In genomic region chr2:131560205-131560919, GRCm38 (mm10) we compare ENCODE assay signal across 14 mouse cellular contexts. TPM values are rescaled to one million over a fixed set of nuclear protein-coding genes. Genes with fewer than 3 reads are reported as not detected.
A peak's percentile ranks its signal among the peaks of the same experiment; 100 is the strongest.
DNase-seq lines count a peak whose midpoint lies in the region; ATAC-seq and TF ChIP-seq lines count a peak whose summit lies in the region.
"Had no signal": no experiment of that assay in that cellular context is flagged by ENCODE, and none has a peak within 500 bp of the region (broad histone marks: within the 10 kb centered on the region; RNA-seq: fewer than 3 reads in every experiment).

No protein-coding gene starts in this region.

- H3K9me3 ChIP-seq in heart, postnatal 0 days (replicated peaks; ENCODE audit: control insufficient read depth, low read length) = no peaks in the 10 kb centered on the region
- no peaks in the 10 kb centered on the region for H3K9me3 ChIP-seq in heart, embryonic 10.5 days
- H3K9me3 ChIP-seq in lung, embryonic 14.5 days (ENCODE audit: low read depth, low read length) = no peaks in the 10 kb centered on the region
- no peaks in the 10 kb centered on the region for H3K9me3 ChIP-seq in stomach, embryonic 16.5 days (replicated peaks; ENCODE audit: control insufficient read depth, low read length)
- H3K9me3 ChIP-seq: midbrain, embryonic 15.5 days had no signal

- TF ChIP-seq EP300 in heart, postnatal 0 days (IDR thresholded peaks at IDR 0.05; ENCODE audit: low read depth) = no peak

- WGBS in heart, postnatal 0 days = 72% methylated on average over 2 of the region's 2 CpGs
- 50% methylated on average over 2 of the region's 2 CpGs for WGBS in heart, embryonic 10.5 days
- WGBS in lung, embryonic 14.5 days = 46% methylated on average over 2 of the region's 2 CpGs
- 46% methylated on average over 2 of the region's 2 CpGs for WGBS in stomach, embryonic 16.5 days

- ATAC-seq in heart, postnatal 0 days (ENCODE audit: insufficient read depth, low read depth) = no peak
- ATAC-seq in lung, embryonic 14.5 days (ENCODE audit: insufficient read depth) = no peak
- no peak for ATAC-seq in stomach, embryonic 16.5 days (ENCODE audit: insufficient read depth, low FRiP score)
- ATAC-seq: midbrain, embryonic 15.5 days had no signal

- H3K36me3 ChIP-seq in heart, postnatal 0 days (replicated peaks; ENCODE audit: control insufficient read depth, insufficient read depth, low read length) = no peaks in the 10 kb centered on the region
- no peaks in the 10 kb centered on the region for H3K36me3 ChIP-seq in heart, embryonic 10.5 days
- H3K36me3 ChIP-seq in lung, embryonic 14.5 days (ENCODE audit: insufficient read depth) = no peaks in the 10 kb centered on the region
- H3K36me3 ChIP-seq in stomach, embryonic 16.5 days (ENCODE audit: control insufficient read depth, insufficient read depth, low read length) = no peaks in the 10 kb centered on the region
- H3K36me3 ChIP-seq: midbrain, embryonic 15.5 days had no signal

- H3K4me1 ChIP-seq in heart, postnatal 0 days (ENCODE audit: control insufficient read depth, insufficient read depth) = peaks cover 14% of the 10 kb centered on the region
- H3K4me1 ChIP-seq in heart, embryonic 10.5 days = peaks cover 19% of the 10 kb centered on the region
- H3K4me1 ChIP-seq in lung, embryonic 14.5 days (ENCODE audit: insufficient read depth) = no peaks in the 10 kb centered on the region
- peaks cover 12% of the 10 kb centered on the region for H3K4me1 ChIP-seq in stomach, embryonic 16.5 days (ENCODE audit: control insufficient read depth, insufficient read depth, low read length)

- no peak overlapping the region for H3K4me3 ChIP-seq in heart, postnatal 0 days (ENCODE audit: low read depth, low read length)
- no peak overlapping the region for H3K4me3 ChIP-seq in heart, embryonic 10.5 days
- peak overlapping the region; percentile 46 for H3K4me3 ChIP-seq in lung, embryonic 14.5 days (ENCODE audit: low read depth, low read length)
- peak overlapping the region; percentile 53; the same call in 1 of the 2 replicates for H3K4me3 ChIP-seq in stomach, embryonic 16.5 days (replicated peaks; ENCODE audit: low read length)
- H3K4me3 ChIP-seq: erythroblast, embryonic 14.5 days had no signal

- TF ChIP-seq CTCF in heart, postnatal 0 days (IDR thresholded peaks at IDR 0.05; ENCODE audit: low read depth) = no peak
- TF ChIP-seq CTCF in lung, embryonic 14.5 days (IDR thresholded peaks at IDR 0.05; ENCODE audit: low read depth) = no peak

- H3K9ac ChIP-seq in heart, postnatal 0 days (replicated peaks; ENCODE audit: low read depth, low read length) = no peak overlapping the region
- H3K9ac ChIP-seq in lung, embryonic 14.5 days = no peak overlapping the region
- H3K9ac ChIP-seq in stomach, embryonic 16.5 days (ENCODE audit: low read length) = no peak overlapping the region
- H3K9ac ChIP-seq: midbrain, embryonic 15.5 days had no signal

- DNase-seq in adrenal gland, adult (ENCODE audit: inconsistent age in 2 of 2, low spot score in 1 of 2) = peak; percentile 54 to 80
- no peak for DNase-seq in adrenal gland, postnatal 4 days (ENCODE audit: low spot score in 2 of 2)
- no peak for DNase-seq in heart, postnatal 0 days (ENCODE audit: low spot score)
- DNase-seq in heart, embryonic 10.5 days (ENCODE audit: low spot score) = no peak
- no peak for DNase-seq in lung, embryonic 14.5 days
- no peak for DNase-seq in lung, postnatal 25 days (ENCODE audit: low spot score)
- DNase-seq in spleen, postnatal 36 days (ENCODE audit: low spot score in 2 of 2) = no peak
- DNase-seq: cerebellum, postnatal 25 days; lung, postnatal 36 days; right cerebral cortex, postnatal 14 days had no signal

- H3K4me2 ChIP-seq in heart, postnatal 0 days (ENCODE audit: low read depth, low read length) = peak overlapping the region; percentile 86
- peak overlapping the region; percentile 73; the same call in 1 of the 2 replicates for H3K4me2 ChIP-seq in lung, embryonic 14.5 days
- 0 out of 2 replicates have a peak overlapping the region, but pooled peaks have one; percentile 34 for H3K4me2 ChIP-seq in stomach, embryonic 16.5 days (ENCODE audit: low read depth, low read length)

- no peak overlapping the region for H3K27ac ChIP-seq in heart, postnatal 0 days (ENCODE audit: low read depth)
- no peak overlapping the region for H3K27ac ChIP-seq in heart, embryonic 10.5 days
- H3K27ac ChIP-seq in lung, embryonic 14.5 days (ENCODE audit: low read depth) = no peak overlapping the region
- H3K27ac ChIP-seq in stomach, embryonic 16.5 days (ENCODE audit: low read length) = no peak overlapping the region
- H3K27ac ChIP-seq: midbrain, embryonic 15.5 days had no signal

- H3K27me3 ChIP-seq in heart, postnatal 0 days (ENCODE audit: control insufficient read depth, insufficient read depth, low read length) = peaks cover 38% of the 10 kb centered on the region
- peaks cover 100% of the 10 kb centered on the region for H3K27me3 ChIP-seq in heart, embryonic 10.5 days (ENCODE audit: insufficient read depth, poor library complexity, severe bottlenecking)
- H3K27me3 ChIP-seq in lung, embryonic 14.5 days (ENCODE audit: insufficient read depth, low read length) = peaks cover 64% of the 10 kb centered on the region
- H3K27me3 ChIP-seq in stomach, embryonic 16.5 days (ENCODE audit: control insufficient read depth, insufficient read depth, low read length) = peaks cover 64% of the 10 kb centered on the region

RNA-seq across cellular contexts. Expression of gene Adra1d, which starts 1.7 kb away (rescaled TPM):
- 10 to 100 TPM; 14.3 to 17.1 TPM for total RNA-seq in adrenal gland, postnatal 4 days (2021)
- 1.9 and 6.7 TPM in 2 replicates for total RNA-seq in heart, postnatal 0 days (2014; rRNA removed; ENCODE audit: low replicate concordance)
- polyA plus RNA-seq in heart, postnatal 0 days (2015; fragmentation: Nextera tagmentation; extraction: Ambion mirVana) = 0.52 and 0.70 TPM in 2 replicates
- polyA plus RNA-seq in heart, embryonic 10.5 days (2016; fragmentation: Nextera tagmentation; extraction: Ambion mirVana) = 0.21 and 0.59 TPM in 2 replicates
- polyA plus RNA-seq in lung, embryonic 14.5 days (2014; fragmentation: Nextera tagmentation; extraction: Ambion mirVana) = 2.0 and 2.7 TPM in 2 replicates
- 0.22 and 0.42 TPM in 2 replicates for polyA plus RNA-seq in stomach, embryonic 16.5 days (2015; fragmentation: Nextera tagmentation; extraction: Ambion mirVana)
- total RNA-seq: granulocyte monocyte progenitor cell, adult 5-6 weeks had no signal
- polyA plus RNA-seq: erythroblast, embryonic 14.5 days had no signal

Comparison
In these comparisons a context has a peak if more than half of its experiments do, and no peak if none do; other contexts are left out.
1. DNase-seq: peak in adrenal gland, adult (2 of 2); none in adrenal gland, postnatal 4 days (0 of 2), heart, postnatal 0 days (single experiment), heart, embryonic 10.5 days (single experiment), lung, embryonic 14.5 days (single experiment), lung, postnatal 25 days (single experiment) and spleen, postnatal 36 days (0 of 2).
2. H3K4me2 ChIP-seq: peak in every context shown above with its lines; median percentile 86 in heart, postnatal 0 days; 73 in lung, embryonic 14.5 days; 34 in stomach, embryonic 16.5 days.
3. H3K4me3 ChIP-seq: peak in lung, embryonic 14.5 days (single experiment) and stomach, embryonic 16.5 days (single experiment); none in heart, postnatal 0 days (single experiment) and heart, embryonic 10.5 days (single experiment).